Mouse (Mus musculus): ENCODE results near the gene Aak1.

GRCm38 (mm10) chr6:86819926-86820325 is 29.4 kb upstream of the Aak1 start:
- TF ChIP-seq POLR2A (IDR thresholded peaks at IDR 0.05; ENCODE audit: borderline replicate concordance, insufficient read depth, low read length) = no peak
- no peak for TF ChIP-seq CTCF (IDR thresholded peaks at IDR 0.05; ENCODE audit: borderline replicate concordance, insufficient read depth, low read depth, low read length)

All from cerebellum, adult 2 months (tissue).